Mouse (Mus musculus): ENCODE measurements around the gene Ggcx.

The Ggcx gene

DNA sequence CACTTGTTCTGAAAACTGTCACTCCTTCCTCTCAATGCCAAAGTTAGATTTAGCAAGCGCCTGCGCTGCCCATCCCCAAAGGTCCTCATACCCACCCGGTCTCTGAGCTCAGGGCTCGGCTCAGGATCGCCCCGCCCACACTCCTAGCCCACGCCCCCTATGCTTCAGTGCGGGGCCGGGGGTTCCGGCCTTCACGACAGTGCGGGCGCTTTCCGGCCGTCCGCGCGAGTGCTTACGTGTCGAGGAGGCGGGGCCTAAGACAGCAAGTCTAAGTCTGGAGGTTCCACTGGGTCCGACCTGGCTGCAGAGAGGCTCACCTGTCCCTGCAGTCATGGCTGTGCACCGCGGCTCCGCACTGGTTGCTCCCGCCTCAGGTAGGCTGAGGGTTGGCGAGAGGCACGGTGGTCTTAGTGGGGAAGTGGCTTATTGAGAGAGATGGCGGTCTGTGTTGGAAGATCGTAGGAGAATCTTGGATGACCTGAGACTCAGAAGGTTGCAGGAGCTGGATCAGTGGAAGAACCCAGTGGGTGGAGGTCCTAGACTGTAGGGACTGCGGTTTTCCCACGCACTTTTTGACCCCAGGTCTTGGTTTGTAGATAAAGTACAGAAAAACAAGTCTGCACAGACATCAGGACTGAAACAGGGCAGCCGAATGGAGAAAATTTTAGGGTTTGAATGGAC, at the start of gene Ggcx:
Ggcx (plus strand) TSS at position 233 of the 681 bp plus-strand sequence.
- peak; percentile 98 for DNase-seq

DNA sequence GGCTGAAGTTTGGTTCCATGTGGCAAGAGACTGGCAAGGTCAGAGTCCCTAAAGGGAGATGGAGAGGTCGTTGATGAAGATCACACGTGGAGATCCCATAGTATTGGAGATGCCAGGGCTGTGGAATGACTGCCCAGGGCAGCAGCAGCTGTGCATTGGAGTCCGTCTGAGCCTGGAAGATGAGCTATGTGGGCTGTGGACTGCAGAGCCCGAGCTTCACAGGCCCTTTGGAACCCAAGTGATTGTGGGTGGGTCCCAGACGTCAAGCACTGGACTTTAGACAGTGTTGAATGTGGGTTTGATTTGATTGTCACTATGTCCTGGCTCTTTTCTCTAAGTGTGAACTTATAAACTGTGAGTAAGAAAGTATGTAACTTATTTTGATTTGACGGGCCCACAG, 49.1 kb upstream of the Ggcx start:
- DNase-seq, result peak in 1 of 2 experiments; percentile 62

DNA sequence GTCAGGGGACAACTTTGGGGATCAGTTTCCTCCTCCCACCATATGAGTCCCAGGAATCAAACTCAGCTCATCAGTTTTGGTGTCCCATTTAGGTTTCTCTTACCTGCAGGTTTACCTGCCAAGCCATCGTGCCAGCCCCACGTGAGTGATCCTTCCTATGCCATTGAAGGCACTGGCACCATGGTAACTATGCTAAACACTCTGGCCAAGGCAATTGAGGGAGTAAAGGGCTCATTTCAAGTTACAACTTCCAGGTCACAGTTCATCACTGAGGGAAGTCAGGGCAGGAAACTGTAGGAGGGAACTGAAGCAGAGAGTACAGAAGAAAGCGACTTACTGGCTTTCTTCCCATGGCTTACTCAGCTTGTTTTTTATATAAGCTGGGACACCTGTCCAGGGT, 47.8 kb upstream of the Ggcx start:
- DNase-seq, result no peak

DNA sequence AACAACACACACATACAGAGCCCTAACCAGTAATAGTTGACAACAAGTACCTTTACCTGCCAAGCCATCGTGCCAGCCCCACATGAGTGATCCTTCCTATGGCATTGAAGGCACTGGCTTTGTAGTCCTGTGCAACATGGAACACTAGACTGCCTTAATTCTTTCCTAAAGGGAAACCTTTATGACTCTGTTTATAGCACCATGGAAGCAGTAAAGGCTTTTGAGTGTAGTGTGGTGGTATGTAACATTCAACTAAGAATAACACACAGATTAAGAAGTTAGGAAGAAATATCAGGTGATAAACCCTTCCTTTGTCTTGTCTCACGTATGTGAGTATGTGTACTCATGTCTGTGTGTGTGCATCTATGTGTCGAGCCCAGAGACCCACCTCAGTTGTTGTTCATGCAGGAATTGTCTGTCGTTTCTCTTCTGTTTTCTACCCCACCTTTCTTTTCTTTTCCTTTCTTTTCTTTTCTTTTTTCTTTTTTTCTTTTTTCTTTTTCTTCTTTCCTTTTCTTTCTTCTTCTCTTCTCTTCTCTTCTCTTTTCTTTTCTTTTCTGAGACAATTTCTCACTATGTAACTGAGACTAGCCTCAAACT, 47.2 kb upstream of the Ggcx start, which contains the start of gene Rnf181:
Rnf181 (minus strand) TSS at position 113 of the 600 bp plus-strand sequence.
- no peak for DNase-seq

DNA sequence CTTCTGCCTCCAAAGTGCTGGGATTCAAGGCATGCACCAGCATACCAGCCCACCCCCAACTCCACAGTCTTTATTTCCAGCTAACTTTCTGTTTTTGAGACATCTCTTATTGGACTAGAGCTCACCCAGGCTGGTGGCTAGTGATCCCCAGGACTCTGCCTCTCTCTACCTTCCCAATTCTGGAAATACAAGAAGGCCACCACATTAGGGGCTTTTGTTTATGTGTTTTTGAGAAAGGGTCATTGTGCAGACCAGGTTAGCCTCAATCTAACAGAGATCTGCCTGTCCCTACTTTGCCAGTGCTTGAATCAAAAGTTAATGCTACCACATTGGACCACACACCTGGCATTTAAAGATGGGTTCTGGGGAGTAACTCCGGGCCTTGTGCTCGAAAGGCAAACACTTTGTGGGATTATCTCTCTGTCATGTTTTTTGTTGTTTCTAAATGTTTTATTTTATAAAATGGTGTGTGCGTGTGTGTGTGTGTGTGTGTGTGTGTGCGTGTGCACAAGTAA, 46.6 kb upstream of the Ggcx start:
- no peak for DNase-seq

DNA sequence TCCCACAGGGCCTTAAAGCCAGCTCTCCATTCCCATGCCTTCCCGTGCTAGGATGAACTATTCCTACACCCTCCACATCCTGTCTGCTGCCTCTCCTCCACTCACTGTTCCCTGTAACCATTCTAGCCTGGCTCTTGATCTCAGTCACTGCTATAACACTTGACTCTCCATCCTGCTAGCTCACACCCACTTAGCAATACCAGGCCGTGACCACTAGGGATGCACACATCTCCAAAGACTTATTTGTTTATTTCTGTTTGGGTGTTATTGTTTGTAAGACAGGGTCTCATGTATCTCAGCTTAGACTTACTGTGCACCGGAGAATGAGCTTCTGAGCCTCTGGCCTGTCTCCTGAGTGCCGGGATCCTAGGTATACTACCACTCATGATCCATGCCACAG, 44.6 kb upstream of the Ggcx start:
- no peak for DNase-seq

DNA sequence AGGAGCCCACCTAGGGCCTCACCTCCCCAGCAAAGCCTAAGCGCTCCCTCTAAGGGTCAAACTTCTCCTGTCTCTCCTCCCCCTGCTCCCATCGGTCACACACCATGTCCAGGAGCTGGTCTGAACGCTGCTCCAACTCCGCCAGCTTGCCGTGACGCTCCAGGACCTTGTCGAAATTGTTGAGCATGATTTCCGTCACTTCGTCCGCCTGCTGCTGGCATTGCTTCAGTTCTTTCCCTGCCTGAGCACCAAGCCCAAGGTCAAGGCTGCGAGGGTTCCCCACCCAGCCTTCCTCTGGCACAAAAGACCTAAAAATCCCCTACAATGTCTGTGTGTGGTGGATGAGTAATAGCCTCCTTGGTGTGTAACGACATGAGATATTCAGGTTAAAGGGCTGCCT, 44.0 kb upstream of the Ggcx start:
- DNase-seq, result peak in 1 of 2 experiments; percentile 67

DNA sequence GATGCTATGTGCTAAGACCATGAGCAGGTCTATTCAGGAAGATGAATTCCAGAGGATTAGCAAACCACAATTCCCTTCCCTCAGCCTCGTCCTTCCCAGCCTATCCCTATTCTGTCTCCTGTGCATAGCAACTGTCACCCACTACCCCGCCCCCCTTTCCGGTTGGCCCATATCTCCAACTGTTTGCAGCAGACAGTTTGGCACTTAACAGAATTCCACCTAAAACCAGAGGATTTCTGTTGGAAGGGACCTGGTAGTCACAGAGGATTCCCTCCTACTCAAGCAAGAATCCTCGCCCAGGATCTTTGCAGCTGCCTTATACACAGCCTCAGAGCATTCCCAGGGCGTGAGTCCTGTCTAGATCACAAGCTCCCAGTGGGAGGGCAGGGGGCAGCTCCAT, 43.0 kb upstream of the Ggcx start:
- peak; percentile 69 for DNase-seq

DNA sequence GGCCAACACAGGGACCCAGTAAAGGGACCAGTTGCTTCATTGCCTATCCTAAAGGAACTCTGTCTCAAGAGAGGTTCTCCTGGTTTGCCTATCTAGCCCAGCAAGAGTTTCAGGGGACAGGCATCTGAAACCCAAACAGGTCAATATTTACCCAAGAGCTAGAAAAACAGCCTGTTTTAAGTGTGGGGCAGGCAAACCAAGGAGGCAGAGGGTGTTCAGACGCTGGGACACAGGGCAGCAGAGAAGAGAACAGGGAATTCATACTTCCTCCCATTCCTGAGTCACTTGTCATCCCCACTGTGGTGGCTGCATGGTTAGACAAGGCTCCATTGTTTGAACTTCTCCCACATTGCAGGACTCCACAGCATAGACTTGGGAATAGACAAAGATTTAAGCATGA, 42.5 kb upstream of the Ggcx start:
- DNase-seq, result no peak

DNA sequence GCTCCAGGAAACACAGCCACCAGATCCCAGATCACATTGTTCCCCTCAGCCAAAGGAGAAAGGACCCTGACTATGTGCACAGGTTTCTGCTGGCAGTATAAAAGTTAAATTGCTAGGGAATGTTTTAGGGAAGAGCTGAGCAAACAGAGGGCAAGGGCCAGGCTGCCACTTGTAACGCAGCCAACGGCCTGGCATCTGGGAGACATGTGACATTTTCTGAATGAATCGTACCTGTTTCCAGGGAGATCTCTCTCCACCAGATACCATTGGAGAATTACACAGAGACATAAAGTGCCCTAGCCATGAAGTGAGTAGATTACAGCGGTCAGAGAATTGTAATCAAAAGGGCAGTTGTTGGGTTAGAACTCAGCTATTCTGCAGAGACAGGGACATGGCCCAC, 40.9 kb upstream of the Ggcx start:
- DNase-seq, result peak; percentile 51 to 76

DNA sequence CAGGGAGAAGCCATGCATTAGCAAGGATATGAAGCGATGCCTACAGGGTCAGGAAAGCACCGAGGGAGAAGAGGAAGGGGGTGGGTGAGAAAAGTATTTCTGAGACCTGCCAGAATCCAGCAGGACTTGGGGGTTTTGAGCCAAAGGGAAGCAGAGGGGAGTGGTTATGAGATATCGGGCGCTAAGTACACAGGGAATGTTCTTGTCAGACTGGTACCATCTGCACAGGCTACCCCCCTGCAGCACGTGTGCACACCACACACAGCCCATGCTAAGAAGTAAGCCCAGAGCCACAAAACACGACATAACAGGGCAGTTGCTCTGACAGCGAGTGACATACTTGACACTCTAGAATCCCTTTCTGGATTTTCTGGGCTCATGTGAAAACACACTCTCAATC, 39.9 kb upstream of the Ggcx start:
- peak in 1 of 2 experiments; percentile 43 for DNase-seq

DNA sequence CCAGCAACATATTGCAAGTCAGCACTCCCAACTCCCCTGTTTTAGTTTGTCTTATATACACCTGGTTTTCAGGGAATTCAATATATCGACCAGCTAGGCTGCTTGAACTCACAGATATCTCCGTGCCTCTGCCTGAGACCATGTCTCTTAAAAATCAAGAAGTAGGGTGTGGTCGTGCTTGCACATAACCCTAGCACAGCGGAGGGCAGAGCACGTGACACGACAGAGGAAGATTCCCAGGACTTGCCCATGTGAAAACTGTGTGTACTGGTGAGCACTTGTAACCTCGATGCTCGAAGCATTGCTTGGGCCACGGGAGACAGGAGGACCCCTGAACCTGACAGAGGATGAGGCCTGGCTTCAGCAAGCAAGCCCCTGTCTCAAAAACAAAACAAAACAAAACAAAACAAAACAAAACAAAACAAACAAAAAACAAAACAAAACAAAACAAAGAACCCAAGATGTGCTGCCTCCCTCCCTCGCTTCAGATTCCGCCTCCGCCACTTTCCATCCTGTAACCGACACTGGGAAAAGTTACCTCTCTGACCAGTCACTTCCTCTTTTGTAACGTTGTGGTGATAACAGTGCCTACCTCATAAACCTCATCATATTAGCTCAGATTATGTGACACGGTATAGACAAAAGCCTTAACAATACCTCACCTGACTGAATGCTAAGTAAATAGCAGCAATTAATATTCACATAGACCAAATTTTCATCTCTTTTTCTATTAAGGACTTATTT, 39.1 kb upstream of the Ggcx start:
- no peak for DNase-seq

DNA sequence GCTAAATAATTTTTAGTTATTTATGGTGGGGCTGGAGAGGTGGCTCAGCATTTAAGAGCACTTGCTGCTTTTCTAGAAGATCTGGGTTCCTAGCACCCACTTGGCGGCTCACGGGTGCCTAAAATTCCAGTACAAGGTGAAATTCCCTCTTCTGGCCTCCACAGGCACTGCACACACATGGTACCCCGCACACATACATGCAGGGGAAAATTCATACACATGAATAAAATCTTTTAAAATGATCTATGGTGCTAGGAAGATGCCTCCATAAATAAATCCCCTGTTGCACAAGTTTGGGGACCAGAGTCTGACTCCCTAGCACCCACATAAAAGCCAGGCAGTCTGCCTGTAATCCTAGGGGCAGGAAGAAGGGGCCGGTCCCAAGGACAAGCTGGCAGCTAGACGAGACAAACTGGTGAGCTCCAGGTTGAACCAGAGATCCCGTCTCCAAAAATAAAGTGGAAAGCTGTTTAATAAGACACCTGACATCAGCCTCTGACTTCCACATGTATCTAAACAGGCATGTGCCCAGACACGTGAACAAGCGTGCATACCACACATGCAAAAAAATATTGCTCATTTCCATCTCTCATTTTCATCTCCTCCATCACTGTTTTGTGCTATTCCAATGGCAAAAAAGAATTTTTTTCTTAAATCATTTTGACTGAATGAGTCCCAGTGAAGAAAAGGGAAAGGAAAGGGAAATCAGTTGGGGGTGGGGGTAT, 35.4 kb upstream of the Ggcx start:
- DNase-seq, result no peak

DNA sequence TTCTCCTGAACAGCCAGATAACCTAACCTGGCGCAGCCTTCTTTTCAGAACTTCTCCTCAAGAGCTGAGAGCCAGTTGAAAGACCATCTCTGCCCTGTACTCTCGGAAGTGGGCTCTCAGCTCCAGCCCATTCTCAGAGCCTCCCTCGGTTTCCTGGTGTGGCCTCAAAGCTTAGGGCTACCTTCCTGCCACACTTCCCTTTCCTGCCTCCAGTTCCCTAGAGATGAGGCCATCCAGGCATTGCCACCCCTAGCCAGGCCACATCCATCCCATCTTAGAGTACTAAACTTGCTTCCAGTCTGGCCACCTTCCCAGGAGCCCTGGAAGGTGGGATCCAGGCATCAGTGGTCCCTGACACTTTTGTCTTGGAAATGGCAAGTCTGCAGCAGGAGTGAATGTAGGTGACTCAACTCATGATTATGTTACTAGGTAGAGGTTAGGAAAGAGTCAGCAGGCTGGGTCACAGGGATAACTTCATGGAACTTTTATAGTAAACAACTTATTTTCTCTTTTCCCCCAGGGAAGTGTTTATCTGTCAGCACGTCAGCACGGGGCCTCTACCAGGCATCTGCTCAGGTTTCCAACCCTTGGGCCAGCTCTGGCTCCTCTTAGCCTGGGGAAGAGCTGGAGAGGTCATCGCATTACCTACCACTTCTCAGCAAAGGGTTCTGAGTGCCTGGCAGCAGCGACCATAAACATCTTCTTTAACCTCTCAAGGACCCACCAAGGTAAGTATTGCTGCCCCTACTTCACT, 34.6 kb upstream of the Ggcx start:
- peak; percentile 48 to 71 for DNase-seq

DNA sequence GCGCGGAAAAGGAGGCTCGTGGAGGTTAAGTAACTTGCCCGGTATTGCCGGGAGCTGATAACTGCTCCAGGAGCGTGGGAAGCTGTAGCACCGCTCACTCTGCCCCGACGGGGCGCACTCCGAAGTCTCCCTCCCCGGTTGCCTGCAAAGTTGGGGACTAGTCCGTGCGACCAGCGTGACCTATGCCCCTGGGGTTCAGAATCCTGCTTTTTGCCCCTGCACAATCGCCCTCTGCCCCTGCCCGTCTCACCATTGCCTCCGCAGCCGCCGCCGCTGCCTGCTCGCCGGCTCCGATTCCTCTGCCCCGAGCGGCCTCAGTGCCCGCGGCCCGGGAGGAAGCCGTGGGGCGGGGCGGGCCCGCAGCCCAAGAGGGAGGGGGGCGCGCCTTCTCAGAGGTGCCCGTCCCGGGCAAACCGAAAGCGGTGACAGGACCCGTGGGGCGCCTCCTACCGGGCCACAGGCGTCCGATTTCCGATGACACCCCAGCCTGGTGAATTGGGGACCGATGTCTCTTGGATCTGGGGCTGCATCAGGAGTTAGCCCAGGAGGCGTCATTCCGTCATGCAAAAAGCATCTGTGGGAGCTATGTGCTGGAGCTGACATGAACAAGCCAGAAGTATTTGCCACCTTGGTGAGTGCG, 33.9 kb upstream of the Ggcx start, which contains the start of gene Vamp5:
Vamp5 (minus strand) TSS at position 338 of the 640 bp plus-strand sequence.
- peak; percentile 89 to 94 for DNase-seq

DNA sequence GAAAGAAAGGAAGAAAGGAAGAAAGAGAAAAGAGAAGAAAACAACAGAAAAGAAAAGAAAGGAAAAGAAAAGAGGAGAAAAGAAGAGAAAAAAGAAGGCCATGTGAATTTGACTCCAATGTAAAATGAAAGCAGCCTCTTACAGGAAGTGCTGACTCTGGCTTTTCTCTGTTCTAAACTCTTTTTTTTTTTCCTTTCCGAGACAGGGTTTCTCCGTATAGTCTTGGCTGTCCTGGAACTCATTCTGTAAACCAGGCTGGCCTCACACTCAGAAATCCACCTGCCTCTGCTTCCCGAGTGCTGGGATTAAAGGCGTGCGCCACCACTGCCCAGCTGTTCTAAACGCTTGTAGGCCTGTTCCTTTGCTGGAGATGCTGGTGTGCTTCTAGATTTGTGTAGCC, 31.6 kb upstream of the Ggcx start:
- DNase-seq, result no peak

DNA sequence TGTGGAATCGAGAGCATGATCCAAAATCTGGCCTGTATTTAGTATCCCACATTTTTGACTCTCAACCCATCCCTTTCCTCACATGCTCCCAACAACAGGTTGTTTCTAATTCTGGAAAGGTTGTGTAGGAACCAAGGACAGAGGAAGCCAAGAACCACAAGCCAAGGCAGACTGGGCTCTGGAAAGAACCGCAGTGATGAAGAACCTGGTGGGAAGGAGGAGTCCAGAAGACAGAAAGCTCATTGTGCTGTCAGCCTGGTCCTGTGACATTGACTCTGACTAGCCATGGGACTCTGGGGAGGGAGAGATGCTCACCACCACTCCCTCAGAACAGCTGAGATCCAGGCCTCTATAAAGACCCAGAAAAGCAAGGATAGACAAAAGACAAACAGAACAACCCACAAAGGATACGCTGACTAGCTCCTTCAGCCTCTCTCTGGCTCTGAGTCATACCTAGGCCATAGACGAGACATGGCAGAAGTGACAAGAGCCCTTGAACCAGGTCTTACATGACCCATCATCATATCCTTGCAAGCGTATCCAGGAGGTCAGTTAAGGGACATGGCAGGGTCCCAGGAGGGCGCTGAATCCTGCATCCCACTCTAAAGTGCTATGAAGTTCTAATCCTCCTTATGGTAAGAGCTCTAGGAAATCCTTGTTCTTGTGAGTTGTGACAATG, 30.8 kb upstream of the Ggcx start:
- no peak for DNase-seq

DNA sequence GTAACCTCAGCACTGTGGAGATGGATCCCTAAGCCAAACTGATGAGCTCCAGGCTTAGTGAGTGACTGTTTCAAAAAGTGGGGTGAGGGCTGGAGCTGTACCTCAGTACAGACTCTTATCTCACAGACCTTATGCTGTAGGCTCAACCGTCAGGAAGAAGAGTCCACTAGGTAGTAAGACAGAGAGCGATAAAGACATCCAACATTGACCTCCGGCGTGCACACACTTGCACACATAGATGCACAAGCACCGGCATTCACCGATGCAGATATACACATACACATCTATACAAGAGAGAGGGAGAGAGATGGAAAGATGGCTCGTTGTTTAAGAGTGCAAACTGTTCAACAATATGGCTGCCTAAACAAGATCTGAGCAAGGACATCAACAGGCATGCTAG, 30.2 kb upstream of the Ggcx start:
- no peak for DNase-seq

DNA sequence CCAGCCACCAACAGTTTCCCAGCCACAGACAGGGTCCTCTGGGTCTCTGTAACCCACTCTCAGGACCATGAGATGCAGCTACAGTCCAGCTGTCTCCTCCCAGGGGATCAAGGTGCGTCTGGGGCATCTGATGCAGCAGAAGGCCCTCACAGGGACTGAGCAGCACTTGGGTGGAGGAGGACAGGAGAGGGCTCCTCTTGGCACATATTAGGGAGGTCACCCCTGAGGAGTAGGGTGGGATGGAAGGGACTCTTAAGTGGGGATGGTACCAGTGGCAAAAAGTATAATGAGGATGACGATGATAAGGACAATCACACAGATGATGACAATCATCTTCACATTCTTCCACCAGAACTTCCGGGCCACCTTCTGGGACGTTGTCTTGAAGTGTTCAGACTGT, 28.9 kb upstream of the Ggcx start:
- DNase-seq, result no peak

DNA sequence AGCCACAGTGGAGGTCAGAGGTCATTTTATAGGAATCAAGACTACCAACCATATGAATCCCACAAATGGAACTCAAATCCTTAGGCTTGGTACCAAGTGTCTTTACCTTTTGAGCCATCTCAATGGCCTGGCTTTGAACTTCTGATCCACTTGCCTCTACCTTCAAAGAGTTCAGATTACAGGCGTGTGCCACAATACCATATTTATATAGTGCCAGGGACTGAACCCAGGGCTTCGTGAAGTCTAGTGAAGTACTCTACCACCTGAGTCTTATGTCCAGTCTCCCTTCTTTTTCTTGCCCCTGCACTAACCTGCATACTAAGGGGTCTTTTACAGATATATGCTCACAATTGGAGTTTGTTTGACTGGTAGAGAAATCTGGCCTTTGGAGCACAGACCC, 27.5 kb upstream of the Ggcx start:
- DNase-seq, result no peak

DNA sequence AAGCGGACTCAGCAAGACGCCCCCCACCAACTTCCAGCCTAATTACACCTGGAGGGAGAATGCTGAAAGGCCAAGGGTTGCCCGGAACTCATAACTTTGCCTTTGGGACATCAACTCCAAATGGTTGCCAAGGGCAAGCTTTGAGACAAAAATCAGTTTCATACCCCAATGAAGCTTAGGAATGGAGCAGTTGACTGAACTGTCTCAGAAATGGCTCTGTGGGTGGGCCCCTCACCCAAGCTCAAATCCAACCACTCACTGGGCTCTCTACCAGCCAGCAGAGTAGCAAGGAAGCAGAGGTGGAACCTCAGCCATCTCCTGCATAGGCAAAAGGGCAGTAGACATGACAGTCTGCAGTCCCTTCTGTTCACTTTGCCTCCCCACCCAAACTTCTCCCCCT, 26.3 kb upstream of the Ggcx start:
- DNase-seq, result no peak

Measured in kidney, postnatal 25 days (tissue).